Mouse (Mus musculus) kidney, postnatal 4 days (tissue): ENCODE data around the gene Pfn3.
A peak's percentile ranks its signal among the peaks of the same experiment; 100 is the strongest.
"Not testable (repeated sequence)": the region's sequence is repeated elsewhere in the genome, so short reads cannot be mapped to it uniquely, and the experiment has no call there.

Source experiments
- DNase-seq, 2 experiments: peaks; one replicate each; pipeline ENCODE4 v3.0.0; 2021; ENCODE audit warnings: mixed read lengths in 2 of 2

Gene Pfn3

GRCm38 (mm10) chr13:55414743-55415380 lies at the start of gene Pfn3:
TSS of gene Pfn3 (minus strand) at chr13:55415232.
- DNase-seq = peak; percentile 83 to 89

GRCm38 (mm10) chr13:55464027-55464884 lies 49.2 kb upstream of the Pfn3 start, which contains the start of gene Prr7:
TSS of gene Prr7 (plus strand) at chr13:55464267.
- DNase-seq = peak; percentile 68 to 78

GRCm38 (mm10) chr13:55463399-55464026 lies 48.5 kb upstream of the Pfn3 start:
- no peak for DNase-seq

- DNase-seq = no peak
Observed at GRCm38 (mm10) chr13:55462965-55463364, 47.9 kb upstream of the Pfn3 start.

- DNase-seq = peak in 1 of 2 experiments; percentile 32
Observed at GRCm38 (mm10) chr13:55451785-55452549, 36.9 kb upstream of the Pfn3 start.

- DNase-seq = no peak
Observed at GRCm38 (mm10) chr13:55451296-55451695, 36.3 kb upstream of the Pfn3 start.

- no peak for DNase-seq
Observed at GRCm38 (mm10) chr13:55450511-55450980, 35.5 kb upstream of the Pfn3 start.

- DNase-seq = no peak
Observed at GRCm38 (mm10) chr13:55449679-55450441, 34.8 kb upstream of the Pfn3 start.

- no peak for DNase-seq
Observed at GRCm38 (mm10) chr13:55449205-55449604, 34.2 kb upstream of the Pfn3 start.

GRCm38 (mm10) chr13:55448131-55448530 lies 33.1 kb upstream of the Pfn3 start:
- DNase-seq = no peak

GRCm38 (mm10) chr13:55447543-55447943 lies 32.5 kb upstream of the Pfn3 start:
- DNase-seq = no peak

GRCm38 (mm10) chr13:55446483-55447105 lies 31.6 kb upstream of the Pfn3 start:
- no peak for DNase-seq

GRCm38 (mm10) chr13:55445361-55446091 lies 30.5 kb upstream of the Pfn3 start:
- DNase-seq = no peak

- peak; percentile 98 to 100 for DNase-seq
Observed at GRCm38 (mm10) chr13:55444937-55445315, 29.9 kb upstream of the Pfn3 start, which contains the start of gene Grk6. TSS of gene Grk6 (plus strand) at chr13:55445072.

GRCm38 (mm10) chr13:55444286-55444936 lies 29.4 kb upstream of the Pfn3 start:
- peak in 1 of 2 experiments; percentile 87 for DNase-seq

GRCm38 (mm10) chr13:55443799-55444285 lies 28.8 kb upstream of the Pfn3 start:
- no peak for DNase-seq

GRCm38 (mm10) chr13:55437111-55437629 lies 22.1 kb upstream of the Pfn3 start:
- not testable (repeated sequence) for DNase-seq

GRCm38 (mm10) chr13:55431889-55432685 lies 17.1 kb upstream of the Pfn3 start:
- DNase-seq = no peak

- no peak for DNase-seq
Observed at GRCm38 (mm10) chr13:55430566-55430965, 15.5 kb upstream of the Pfn3 start.
